Mouse (Mus musculus) pancreas, adult 10 weeks (tissue): Measurements from ENCODE around the gene Vgll4. TPM values are rescaled to one million over a fixed set of nuclear protein-coding genes. Genes with fewer than 3 reads are reported as not detected.

Experiments
- polyA plus RNA-seq: library from polyadenylated mRNA; stranded (reverse); fragments of 350-450 nt; fragmentation: Illumina TruSeq; extraction: RNeasy Lipid Tissue Mini Kit (QIAGEN cat#74804); gene quantifications from one replicate; pipeline ENCODE4 v1.2.3, GENCODE M21; 2015; ENCODE audit warnings: low read depth, low replicate concordance; ENCODE audit not compliant: insufficient read depth

Gene Vgll4
- polyA plus RNA-seq = 7.9 TPM

DNA sequence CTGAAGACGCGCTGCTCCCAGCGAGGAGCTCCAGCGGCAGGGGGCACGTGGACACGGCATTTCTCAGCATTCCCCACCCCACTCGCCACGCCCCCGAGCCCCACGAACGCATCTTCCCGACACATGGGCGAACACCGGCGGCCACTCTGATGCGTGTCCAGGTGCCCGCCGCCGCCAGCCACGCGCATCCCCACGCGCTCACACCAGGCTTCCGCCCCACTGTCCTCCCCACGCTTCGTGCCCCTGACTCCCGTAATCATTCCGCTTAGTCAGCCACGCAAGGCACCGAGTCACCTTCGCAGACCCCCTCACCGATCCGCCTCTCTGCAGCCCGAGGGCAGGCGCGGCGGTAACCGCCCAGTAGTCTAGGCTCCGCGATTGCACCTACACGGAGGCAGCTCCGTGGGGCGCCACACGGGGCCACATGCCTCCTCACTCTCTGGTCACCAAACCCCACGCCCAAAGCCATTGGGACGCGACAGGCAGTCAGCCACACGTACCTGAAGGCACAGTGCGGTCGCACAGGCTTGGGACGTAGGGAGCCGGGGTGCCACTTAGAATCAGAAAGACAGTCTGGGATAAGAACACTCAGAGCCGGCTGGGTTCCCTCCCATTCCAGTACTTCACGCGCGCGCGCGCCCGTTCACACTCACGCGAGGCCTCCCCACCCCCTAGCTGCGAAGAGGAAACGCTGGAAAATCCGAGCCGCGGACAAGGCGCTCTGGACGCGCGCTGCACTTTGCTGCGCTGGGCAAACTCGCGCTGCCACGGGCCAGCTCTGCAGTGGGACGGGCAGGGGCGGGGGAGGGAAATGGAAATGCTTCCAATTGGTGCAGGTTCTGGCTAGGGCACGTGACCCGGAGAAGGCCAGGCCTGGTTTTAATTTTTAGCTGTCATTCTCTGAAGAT is at the start of gene Vgll4:
Vgll4 (minus strand) TSS at position 782 of the 908 bp plus-strand sequence.

Other genes starting within 250 kb of the Vgll4 start
- 3.3 TPM for gene Tamm41, start 67.9 kb upstream of the Vgll4 start, polyA plus RNA-seq
- gene Syn2, start 164.9 kb upstream of the Vgll4 start, polyA plus RNA-seq = 3.1 TPM